Mouse (Mus musculus): Measurements from ENCODE around the gene Atp2c2.

- TF ChIP-seq E2F4 (IDR thresholded peaks at IDR 0.05; ENCODE audit: insufficient read depth) = no peak
- TF ChIP-seq CEBPB (IDR thresholded peaks at IDR 0.05; ENCODE audit: insufficient read depth, poor library complexity, severe bottlenecking) = no peak
- no peak for TF ChIP-seq SRF (IDR thresholded peaks at IDR 0.05; ENCODE audit: control insufficient read depth, insufficient read length, low read depth)
- no peak for TF ChIP-seq POLR2A (IDR thresholded peaks at IDR 0.05; ENCODE audit: insufficient read length, low read depth)
- no peak for TF ChIP-seq MAX (IDR thresholded peaks at IDR 0.05; ENCODE audit: low read depth)
- TF ChIP-seq USF1 (IDR thresholded peaks at IDR 0.05; ENCODE audit: low read depth) = no peak
- TF ChIP-seq TCF12 (IDR thresholded peaks at IDR 0.05; ENCODE audit: insufficient read depth, poor library complexity, severe bottlenecking) = no peak
These were observed 7.3 kb downstream of the Atp2c2 start for GRCm38 (mm10) chr8:119707146-119707545.

All from myocyte (in vitro differentiated cells).